Mouse (Mus musculus): Measurements from ENCODE around the gene Olfr222.

- no peak for TF ChIP-seq CTCF (IDR thresholded peaks at IDR 0.05; ENCODE audit: low read depth, low read length)
- TF ChIP-seq POLR2A (IDR thresholded peaks at IDR 0.05; ENCODE audit: extremely low read depth, insufficient read depth, low read length), result no peak
Measured at GRCm38 (mm10) chr11:59524150-59524549, 51.9 kb downstream of the Olfr222 start.

Data from liver, adult 2 months (tissue).